Mouse (Mus musculus): ENCODE results near the gene Cd79b.

DNA sequence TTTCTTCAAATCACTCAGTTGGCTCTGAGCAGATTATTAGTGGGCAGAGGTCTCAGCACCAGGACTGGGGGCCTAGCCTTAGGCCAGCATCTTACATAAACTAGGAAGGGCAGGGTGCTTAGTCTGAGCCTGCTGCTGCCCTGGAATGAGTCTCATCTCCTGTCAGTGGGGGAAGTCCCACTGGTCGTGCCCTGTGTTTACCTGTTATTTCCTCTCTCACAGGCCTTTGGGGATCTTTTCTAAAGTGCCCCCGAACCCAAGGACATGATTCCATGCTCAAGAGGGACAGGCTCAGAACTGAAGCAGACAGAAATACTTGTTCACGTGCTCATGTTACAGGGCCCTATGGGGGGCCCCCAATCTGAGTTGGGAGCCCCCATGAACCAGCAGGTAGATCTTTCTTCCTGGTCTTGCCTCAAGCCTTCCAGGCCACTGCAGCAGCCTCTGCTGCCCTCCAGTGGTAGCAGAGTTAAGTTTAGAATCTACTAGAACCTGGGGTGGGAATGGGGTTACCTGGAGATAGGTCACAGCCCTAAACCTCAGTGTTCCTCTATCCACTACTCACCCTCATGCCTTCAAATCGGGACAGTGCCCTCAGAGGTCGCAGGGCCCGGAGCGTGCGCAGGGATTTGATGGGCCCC lies 11.1 kb upstream of the Cd79b start:
- TF ChIP-seq CTCF (IDR thresholded peaks at IDR 0.05; ENCODE audit: low read depth, low read length) (no peak), GATA1 (IDR thresholded peaks at IDR 0.05; ENCODE audit: borderline replicate concordance, low read length) (no peak), POLR2AphosphoS5 (IDR thresholded peaks at IDR 0.05; ENCODE audit: insufficient replicate concordance, low read depth, low read length) (no peak)
